Mouse (Mus musculus) lung, embryonic 14.5 days (tissue): ENCODE data around the gene Adpgk. TPM values are rescaled to one million over a fixed set of nuclear protein-coding genes. Genes with fewer than 3 reads are reported as not detected.
"Not testable (repeated sequence)": the region's sequence is repeated elsewhere in the genome, so short reads cannot be mapped to it uniquely, and the experiment has no call there.

Experiments used
- ATAC-seq: fragments of 200-750 bp; cut with Nextera tagmentation; 2 replicates; pipeline ENCODE4 v1.8.0; 2017; ENCODE audit warnings: mild to moderate bottlenecking, moderate TSS enrichment, moderate library complexity; ENCODE audit not compliant: insufficient read depth
- DNase-seq: peaks from one replicate; pipeline ENCODE4 v3.0.0-alpha.2; 2015
- H3K27ac ChIP-seq: fragments of 300-500 bp; sonication (generic); 2 replicates; pipeline ENCODE4 v1.5.1; 2014; ENCODE audit warnings: low read depth, mild to moderate bottlenecking, moderate library complexity
- H3K27me3 ChIP-seq: fragments of 300-500 bp; sonication (generic); 2 replicates; pipeline ENCODE4 v1.6.1; 2014; ENCODE audit warnings: low read length, control low read depth; ENCODE audit not compliant: insufficient read depth
- H3K36me3 ChIP-seq: fragments of 300-500 bp; sonication (generic); 2 replicates; pipeline ENCODE4 v1.6.1; 2014; ENCODE audit warnings: control low read depth; ENCODE audit not compliant: insufficient read depth
- H3K4me1 ChIP-seq: fragments of 300-500 bp; sonication (generic); 2 replicates; pipeline ENCODE4 v1.6.1; 2014; ENCODE audit warnings: antibody characterized with exemption, control low read depth; ENCODE audit not compliant: insufficient read depth
- H3K4me2 ChIP-seq: fragments of 300-500 bp; sonication (generic); 2 replicates; pipeline ENCODE4 v1.6.1; 2014; ENCODE audit warnings: mild to moderate bottlenecking
- H3K4me3 ChIP-seq: fragments of 300-500 bp; sonication (generic); 2 replicates; pipeline ENCODE4 v1.5.1; 2014; ENCODE audit warnings: low read depth, low read length
- H3K9ac ChIP-seq: fragments of 300-500 bp; sonication (generic); 2 replicates; pipeline ENCODE4 v1.6.1; 2014
- H3K9me3 ChIP-seq: fragments of 300-500 bp; sonication (generic); 2 replicates; pipeline ENCODE4 v1.6.1; 2016; ENCODE audit warnings: low read depth, low read length, control low read depth
- CTCF ChIP-seq: IDR thresholded peaks from 2 replicates; pipeline ENCODE4 v1.5.1; 2016; ENCODE audit warnings: antibody characterized with exemption, low read depth
- WGBS: fragments of 180-500 bp; shearing (Covaris S2); extraction: QIAGEN DNeasy Blood & Tissue Kit; methylation state at CpG from one replicate; pipeline ENCODE4 v1.1.7; 2014; 5-methylcytosine and 5-hydroxymethylcytosine counted together
- polyA plus RNA-seq: library from polyadenylated mRNA; unstranded; fragments of >200 nt; fragmentation: Nextera tagmentation; extraction: Ambion mirVana; gene quantifications from 2 replicates; pipeline ENCODE4 v1.2.1, GENCODE M21; 2014

Adpgk gene
- polyA plus RNA-seq, 1 experiment from 2014 or later: 57.0 TPM

DNA sequence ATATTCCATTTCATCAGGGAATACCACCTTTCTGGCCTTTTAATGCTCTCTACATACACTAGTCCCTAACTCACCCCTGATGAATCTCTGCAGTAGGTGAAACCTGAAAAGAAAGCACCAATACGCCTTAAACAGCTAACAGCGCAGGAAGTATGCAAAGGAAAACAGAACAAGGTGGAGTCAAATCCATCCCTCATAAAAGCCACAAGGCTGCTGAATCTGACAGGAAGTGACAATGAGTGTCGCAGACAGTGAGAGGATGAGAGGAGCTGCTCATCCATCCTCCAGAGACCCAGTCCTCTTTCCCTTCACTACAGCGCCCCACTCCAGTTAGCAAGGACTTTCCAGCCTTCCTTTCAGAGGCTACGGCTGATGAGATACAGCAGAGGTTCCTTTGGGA is 47.1 kb downstream of the Adpgk start:
- Histone ChIP-seq H3K4me3 (no peak overlapping the region), H3K27ac (peak overlapping the region; percentile 2; the same call in 1 of the 2 replicates), H3K9ac (no peak overlapping the region), H3K4me2 (no peak overlapping the region), H3K9me3 (no peaks in the 10 kb centered on the region), H3K36me3 (no peaks in the 10 kb centered on the region; the same call in 1 of the 2 replicates), H3K4me1 (no peaks in the 10 kb centered on the region), H3K27me3 (no peaks in the 10 kb centered on the region)
- DNase-seq (no peak), ATAC-seq (no peak)
- no peak for TF ChIP-seq CTCF
- WGBS: 55% methylated on average over 5 of the region's 5 CpGs

- TF ChIP-seq CTCF: no peak
- Histone ChIP-seq H3K27me3 (no peaks in the 10 kb centered on the region), H3K27ac (no peak overlapping the region), H3K9ac (no peak overlapping the region), H3K4me2 (no peak overlapping the region), H3K36me3 (no peaks in the 10 kb centered on the region; the same call in 1 of the 2 replicates), H3K4me3 (no peak overlapping the region), H3K4me1 (no peaks in the 10 kb centered on the region), H3K9me3 (no peaks in the 10 kb centered on the region)
- ATAC-seq (peak; percentile 69), DNase-seq (peak; percentile 75)
- WGBS: 39% methylated on average over 5 of the region's 5 CpGs
Measured at GRCm38 (mm10) chr9:59339107-59339506, 47.7 kb downstream of the Adpgk start.

DNA sequence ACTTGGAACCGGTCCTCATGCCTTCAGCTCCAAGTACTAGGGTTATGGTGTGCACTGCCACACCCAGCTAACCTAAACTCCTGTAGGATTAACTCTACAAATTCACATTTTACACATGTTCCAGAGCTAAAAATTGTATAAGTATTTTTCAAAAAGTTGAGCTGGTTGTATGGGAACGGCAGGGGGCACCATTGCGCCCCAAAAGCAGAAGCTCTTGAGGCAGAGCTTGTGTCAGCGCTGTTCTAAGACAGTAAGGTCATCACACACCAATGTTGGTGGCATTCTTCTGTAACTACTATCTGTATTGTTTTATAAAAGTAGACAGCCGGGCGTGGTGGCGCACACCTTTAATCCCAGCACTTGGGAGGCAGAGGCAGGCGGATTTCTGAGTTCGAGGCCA is 48.6 kb downstream of the Adpgk start:
- 86% methylated on average over 9 of the region's 9 CpGs for WGBS
- Histone ChIP-seq H3K9ac (no peak overlapping the region), H3K4me1 (no peaks in the 10 kb centered on the region), H3K4me2 (no peak overlapping the region), H3K27me3 (no peaks in the 10 kb centered on the region), H3K4me3 (no peak overlapping the region), H3K36me3 (no peaks in the 10 kb centered on the region; the same call in 1 of the 2 replicates), H3K27ac (no peak overlapping the region), H3K9me3 (no peaks in the 10 kb centered on the region)
- TF ChIP-seq CTCF: peak; percentile 53
- DNase-seq (peak; percentile 58), ATAC-seq (no peak)

GRCm38 (mm10) chr9:59346176-59346575 is 54.8 kb downstream of the Adpgk start:
- Histone ChIP-seq H3K9ac (no peak overlapping the region), H3K4me1 (no peaks in the 10 kb centered on the region), H3K27ac (no peak overlapping the region), H3K27me3 (no peaks in the 10 kb centered on the region), H3K4me2 (no peak overlapping the region), H3K4me3 (no peak overlapping the region), H3K9me3 (no peaks in the 10 kb centered on the region), H3K36me3 (no peaks in the 10 kb centered on the region)
- ATAC-seq (no peak), DNase-seq (no peak)
- no peak for TF ChIP-seq CTCF
- 58% methylated on average over 2 of the region's 2 CpGs for WGBS

DNA sequence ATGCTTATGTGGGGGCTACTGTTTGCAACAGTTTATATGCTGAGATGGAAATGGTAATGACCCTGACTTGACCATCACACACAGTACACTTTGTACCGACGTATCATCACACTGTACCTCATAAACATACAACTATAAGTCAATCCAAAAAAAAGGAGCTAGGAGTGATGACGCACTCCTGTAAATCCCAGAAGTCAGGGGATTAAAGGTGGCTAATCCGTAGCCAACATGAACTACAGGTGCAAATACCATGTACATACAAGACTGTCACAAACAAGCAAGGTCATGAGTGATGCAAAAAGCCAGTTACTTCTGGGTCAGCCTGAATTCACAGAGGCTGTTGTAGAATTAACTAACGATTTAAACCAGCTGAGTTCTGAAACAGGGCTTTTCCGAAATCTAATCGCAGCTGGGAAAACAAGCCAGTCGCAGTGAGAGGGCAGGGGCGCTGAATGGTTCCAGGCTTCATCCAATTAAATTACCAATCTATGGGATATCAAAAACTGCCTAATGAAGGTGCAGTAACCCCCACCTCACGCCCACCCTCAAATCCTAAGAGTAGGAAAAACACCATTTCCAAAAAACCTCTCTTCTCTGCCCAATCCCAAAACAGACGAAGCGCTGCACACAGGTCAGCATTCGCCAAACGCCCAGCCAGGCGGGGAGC is 61.4 kb downstream of the Adpgk start:
- peak overlapping the region; percentile 78 for H3K27ac ChIP-seq
- peak overlapping the region; percentile 76 for H3K4me2 ChIP-seq
- H3K27me3 ChIP-seq: no peaks in the 10 kb centered on the region
- H3K9ac ChIP-seq: peak overlapping the region; percentile 57
- peak; percentile 4; the same call in 1 of the 2 replicates for ATAC-seq
- H3K4me1 ChIP-seq: no peaks in the 10 kb centered on the region; the same call in 1 of the 2 replicates
- H3K9me3 ChIP-seq: no peaks in the 10 kb centered on the region
- DNase-seq: no peak
- WGBS: 8% methylated on average over 15 of the region's 15 CpGs
- H3K36me3 ChIP-seq: no peaks in the 10 kb centered on the region
- H3K4me3 ChIP-seq: peak overlapping the region; percentile 63
- TF ChIP-seq CTCF: no peak

- H3K27ac ChIP-seq: peak within 1 kb of the TSS; percentile 78
- peak within 1 kb of the TSS; percentile 76 for H3K4me2 ChIP-seq
- H3K9ac ChIP-seq: peak within 1 kb of the TSS; percentile 57
- no peaks in the 10 kb centered on the region for H3K9me3 ChIP-seq
- no peaks in the 10 kb centered on the region; the same call in 1 of the 2 replicates for H3K4me1 ChIP-seq
- peak; percentile 99 for ATAC-seq
- peak within 1 kb of the TSS; percentile 63 for H3K4me3 ChIP-seq
- no peaks in the 10 kb centered on the region for H3K36me3 ChIP-seq
- under 1% methylated on average over 32 of the region's 32 CpGs for WGBS
- peak; percentile 96 for DNase-seq
- no peaks in the 10 kb centered on the region for H3K27me3 ChIP-seq
- TF ChIP-seq CTCF: 0 out of 2 replicates have a peak, but pooled peaks have one; percentile 5
Measured at GRCm38 (mm10) chr9:59353253-59353639, 61.9 kb downstream of the Adpgk start, which contains the start of gene Bbs4. TSS of gene Bbs4 (minus strand) at chr9:59353508.

DNA sequence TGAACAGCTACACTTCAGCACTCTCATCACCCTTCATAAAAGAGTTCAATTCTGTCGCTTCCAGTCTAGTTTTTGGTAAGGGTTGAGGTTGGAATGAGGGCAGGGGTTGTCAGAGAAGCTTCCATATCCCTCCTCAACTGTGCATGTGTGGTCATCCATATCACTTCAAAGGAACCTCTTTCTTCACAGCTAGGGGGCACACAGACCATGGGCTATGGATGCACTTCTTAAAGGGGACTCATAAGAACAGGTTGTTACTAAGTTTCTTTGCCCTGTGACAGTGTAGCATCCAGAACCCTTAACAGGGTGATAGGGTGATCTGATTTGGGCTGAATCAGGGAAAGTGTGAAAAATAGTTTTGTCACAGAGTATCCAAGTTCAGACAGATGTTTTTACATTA is 66.7 kb downstream of the Adpgk start:
- H3K4me3 ChIP-seq, ATAC-seq, H3K9ac ChIP-seq, H3K4me2 ChIP-seq, H3K4me1 ChIP-seq, H3K36me3 ChIP-seq, H3K9me3 ChIP-seq, DNase-seq, H3K27ac ChIP-seq, H3K27me3 ChIP-seq: not testable (repeated sequence)
- 44% methylated on average over 1 of the region's 1 CpGs for WGBS
- TF ChIP-seq CTCF: peak; percentile 24; the same call in 1 of the 2 replicates

GRCm38 (mm10) chr9:59360487-59360886 is 69.1 kb downstream of the Adpgk start:
- 78% methylated on average over 1 of the region's 3 CpGs for WGBS

More at GRCm38 (mm10) chr9:59360487-59360886, 69.1 kb downstream of the Adpgk start:
- DNase-seq, H3K27me3 ChIP-seq, H3K27ac ChIP-seq, H3K4me1 ChIP-seq, H3K9me3 ChIP-seq, H3K36me3 ChIP-seq, ATAC-seq, H3K9ac ChIP-seq, H3K4me2 ChIP-seq, H3K4me3 ChIP-seq: not testable (repeated sequence)
